Mouse (Mus musculus): ENCODE results near the gene Rbm15b. TPM values are rescaled to one million over a fixed set of nuclear protein-coding genes. Genes with fewer than 3 reads are reported as not detected.
A peak's percentile ranks its signal among the peaks of the same experiment; 100 is the strongest.

Rbm15b gene
- 23.1 and 26.6 TPM in 2 replicates for polyA plus RNA-seq (2014; fragmentation: Nextera tagmentation; extraction: Ambion mirVana)

- DNase-seq (ENCODE audit: low spot score) (peak; percentile 98), ATAC-seq (ENCODE audit: insufficient number of reproducible peaks, low FRiP score, low TSS enrichment, low read depth) (peak; percentile 75)
- 3% methylated on average over 82 of the region's 101 CpGs for WGBS
- Histone ChIP-seq H3K4me1 (ENCODE audit: control insufficient read depth, insufficient read depth, low read length) (peaks cover 37% of the 10 kb centered on the region), H3K4me3 (ENCODE audit: low read depth, low read length) (peak within 1 kb of the TSS; percentile 97), H3K9ac (ENCODE audit: low read length) (peak within 1 kb of the TSS; percentile 99), H3K27ac (replicated peaks; ENCODE audit: low read depth, low read length) (peak within 1 kb of the TSS; percentile 83), H3K36me3 (ENCODE audit: control insufficient read depth, insufficient read depth, low read length) (peaks cover 17% of the 10 kb centered on the region), H3K27me3 (ENCODE audit: control insufficient read depth, insufficient read depth, low read length) (no peaks in the 10 kb centered on the region), H3K9me3 (ENCODE audit: control insufficient read depth, low read length) (no peaks in the 10 kb centered on the region), H3K4me2 (ENCODE audit: low read depth, severe bottlenecking) (peak within 1 kb of the TSS; percentile 98)
Observed at GRCm38 (mm10) chr9:106886828-106887702, at the start of gene Rbm15b. TSS of gene Rbm15b (minus strand) at chr9:106887428.

GRCm38 (mm10) chr9:106934998-106935397, 47.8 kb upstream of the Rbm15b start:
- no peaks in the 10 kb centered on the region for H3K9me3 ChIP-seq (ENCODE audit: control insufficient read depth, low read length)
- H3K4me2 ChIP-seq (ENCODE audit: low read depth, severe bottlenecking), result no peak overlapping the region
- H3K36me3 ChIP-seq (ENCODE audit: control insufficient read depth, insufficient read depth, low read length), result no peaks in the 10 kb centered on the region
- H3K4me3 ChIP-seq (ENCODE audit: low read depth, low read length), result no peak overlapping the region
- no peak for ATAC-seq (ENCODE audit: insufficient number of reproducible peaks, low FRiP score, low TSS enrichment, low read depth)
- H3K9ac ChIP-seq (ENCODE audit: low read length), result no peak overlapping the region
- H3K4me1 ChIP-seq (ENCODE audit: control insufficient read depth, insufficient read depth, low read length), result no peaks in the 10 kb centered on the region
- no peaks in the 10 kb centered on the region for H3K27me3 ChIP-seq (ENCODE audit: control insufficient read depth, insufficient read depth, low read length)
- 97% methylated on average over 1 of the region's 1 CpGs for WGBS
- no peak for DNase-seq (ENCODE audit: low spot score)
- no peak overlapping the region for H3K27ac ChIP-seq (replicated peaks; ENCODE audit: low read depth, low read length)

- Histone ChIP-seq H3K27ac (replicated peaks; ENCODE audit: low read depth, low read length) (no peak overlapping the region), H3K36me3 (ENCODE audit: control insufficient read depth, insufficient read depth, low read length) (no peaks in the 10 kb centered on the region), H3K4me2 (ENCODE audit: low read depth, severe bottlenecking) (no peak overlapping the region), H3K4me3 (ENCODE audit: low read depth, low read length) (no peak overlapping the region), H3K9ac (ENCODE audit: low read length) (no peak overlapping the region), H3K4me1 (ENCODE audit: control insufficient read depth, insufficient read depth, low read length) (0 out of 2 replicates have a peak, but pooled peaks cover 2% of the 10 kb centered on the region), H3K27me3 (ENCODE audit: control insufficient read depth, insufficient read depth, low read length) (no peaks in the 10 kb centered on the region), H3K9me3 (ENCODE audit: control insufficient read depth, low read length) (no peaks in the 10 kb centered on the region)
- DNase-seq (ENCODE audit: low spot score) (no peak), ATAC-seq (ENCODE audit: insufficient number of reproducible peaks, low FRiP score, low TSS enrichment, low read depth) (no peak)
- WGBS, result 82% methylated on average over 6 of the region's 6 CpGs
Observed at GRCm38 (mm10) chr9:106914878-106915277, 27.6 kb upstream of the Rbm15b start.

- ATAC-seq (ENCODE audit: insufficient number of reproducible peaks, low FRiP score, low TSS enrichment, low read depth) (no peak), DNase-seq (ENCODE audit: low spot score) (no peak)
- Histone ChIP-seq H3K27ac (replicated peaks; ENCODE audit: low read depth, low read length) (no peak overlapping the region), H3K36me3 (ENCODE audit: control insufficient read depth, insufficient read depth, low read length) (no peaks in the 10 kb centered on the region), H3K9ac (ENCODE audit: low read length) (no peak overlapping the region), H3K4me2 (ENCODE audit: low read depth, severe bottlenecking) (no peak overlapping the region), H3K4me1 (ENCODE audit: control insufficient read depth, insufficient read depth, low read length) (0 out of 2 replicates have a peak, but pooled peaks cover 2% of the 10 kb centered on the region), H3K27me3 (ENCODE audit: control insufficient read depth, insufficient read depth, low read length) (no peaks in the 10 kb centered on the region), H3K4me3 (ENCODE audit: low read depth, low read length) (no peak overlapping the region), H3K9me3 (ENCODE audit: control insufficient read depth, low read length) (no peaks in the 10 kb centered on the region)
- WGBS, result 19% methylated on average over 1 of the region's 1 CpGs
Observed at GRCm38 (mm10) chr9:106913759-106914158, 26.5 kb upstream of the Rbm15b start.

DNA sequence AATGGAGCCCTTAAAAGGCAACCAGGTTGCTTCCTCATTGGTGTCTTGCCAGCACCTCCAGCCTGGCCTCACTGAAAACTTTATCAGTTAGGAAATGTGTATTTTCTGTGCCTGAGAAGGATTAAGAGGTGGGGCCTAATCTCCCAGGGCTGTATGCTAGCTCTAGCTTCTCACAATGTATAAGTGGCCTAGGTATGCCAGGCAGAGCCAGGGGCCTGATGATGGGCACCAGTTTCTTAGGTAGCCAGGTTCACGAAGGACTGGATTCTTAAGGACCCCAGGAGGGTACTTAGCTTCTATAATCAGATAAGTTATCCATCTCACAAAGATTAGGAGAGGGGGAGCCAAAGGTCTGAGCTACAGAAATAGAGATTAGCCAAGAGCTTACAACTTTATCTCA, 24.4 kb upstream of the Rbm15b start:
- Histone ChIP-seq H3K27ac (replicated peaks; ENCODE audit: low read depth, low read length) (no peak overlapping the region), H3K4me2 (ENCODE audit: low read depth, severe bottlenecking) (no peak overlapping the region), H3K4me1 (ENCODE audit: control insufficient read depth, insufficient read depth, low read length) (0 out of 2 replicates have a peak, but pooled peaks cover 2% of the 10 kb centered on the region), H3K9ac (ENCODE audit: low read length) (no peak overlapping the region), H3K36me3 (ENCODE audit: control insufficient read depth, insufficient read depth, low read length) (no peaks in the 10 kb centered on the region), H3K9me3 (ENCODE audit: control insufficient read depth, low read length) (no peaks in the 10 kb centered on the region), H3K4me3 (ENCODE audit: low read depth, low read length) (no peak overlapping the region), H3K27me3 (ENCODE audit: control insufficient read depth, insufficient read depth, low read length) (no peaks in the 10 kb centered on the region)
- DNase-seq (ENCODE audit: low spot score) (no peak), ATAC-seq (ENCODE audit: insufficient number of reproducible peaks, low FRiP score, low TSS enrichment, low read depth) (no peak)
- 79% methylated on average over 1 of the region's 1 CpGs for WGBS

- Histone ChIP-seq H3K4me2 (ENCODE audit: low read depth, severe bottlenecking) (no peak overlapping the region), H3K4me3 (ENCODE audit: low read depth, low read length) (no peak overlapping the region), H3K27ac (replicated peaks; ENCODE audit: low read depth, low read length) (0 out of 2 replicates have a peak overlapping the region, but pooled peaks have one; percentile 15), H3K4me1 (ENCODE audit: control insufficient read depth, insufficient read depth, low read length) (0 out of 2 replicates have a peak, but pooled peaks cover 2% of the 10 kb centered on the region), H3K36me3 (ENCODE audit: control insufficient read depth, insufficient read depth, low read length) (no peaks in the 10 kb centered on the region), H3K9ac (ENCODE audit: low read length) (no peak overlapping the region), H3K27me3 (ENCODE audit: control insufficient read depth, insufficient read depth, low read length) (no peaks in the 10 kb centered on the region), H3K9me3 (ENCODE audit: control insufficient read depth, low read length) (no peaks in the 10 kb centered on the region)
- DNase-seq (ENCODE audit: low spot score) (no peak), ATAC-seq (ENCODE audit: insufficient number of reproducible peaks, low FRiP score, low TSS enrichment, low read depth) (no peak)
- WGBS, result 27% methylated on average over 5 of the region's 5 CpGs
Observed at GRCm38 (mm10) chr9:106908715-106909114, 21.5 kb upstream of the Rbm15b start.

GRCm38 (mm10) chr9:106908174-106908573, 20.9 kb upstream of the Rbm15b start:
- no peak overlapping the region for H3K4me3 ChIP-seq (ENCODE audit: low read depth, low read length)

GRCm38 (mm10) chr9:106906597-106906996, 19.4 kb upstream of the Rbm15b start:
- ATAC-seq (ENCODE audit: insufficient number of reproducible peaks, low FRiP score, low TSS enrichment, low read depth), result no peak
- 87% methylated on average over 8 of the region's 8 CpGs for WGBS

More at GRCm38 (mm10) chr9:106908174-106908573, 20.9 kb upstream of the Rbm15b start:
- Histone ChIP-seq H3K27me3 (ENCODE audit: control insufficient read depth, insufficient read depth, low read length) (no peaks in the 10 kb centered on the region), H3K4me1 (ENCODE audit: control insufficient read depth, insufficient read depth, low read length) (0 out of 2 replicates have a peak, but pooled peaks cover 2% of the 10 kb centered on the region), H3K36me3 (ENCODE audit: control insufficient read depth, insufficient read depth, low read length) (no peaks in the 10 kb centered on the region), H3K9ac (ENCODE audit: low read length) (no peak overlapping the region), H3K27ac (replicated peaks; ENCODE audit: low read depth, low read length) (no peak overlapping the region), H3K9me3 (ENCODE audit: control insufficient read depth, low read length) (no peaks in the 10 kb centered on the region), H3K4me2 (ENCODE audit: low read depth, severe bottlenecking) (no peak overlapping the region)
- DNase-seq (ENCODE audit: low spot score) (no peak), ATAC-seq (ENCODE audit: insufficient number of reproducible peaks, low FRiP score, low TSS enrichment, low read depth) (no peak)
- WGBS, result 83% methylated on average over 3 of the region's 3 CpGs

More at GRCm38 (mm10) chr9:106906597-106906996, 19.4 kb upstream of the Rbm15b start:
- H3K9ac ChIP-seq (ENCODE audit: low read length), result no peak overlapping the region
- H3K4me3 ChIP-seq (ENCODE audit: low read depth, low read length), result no peak overlapping the region
- 0 out of 2 replicates have a peak, but pooled peaks cover 2% of the 10 kb centered on the region for H3K4me1 ChIP-seq (ENCODE audit: control insufficient read depth, insufficient read depth, low read length)
- H3K27me3 ChIP-seq (ENCODE audit: control insufficient read depth, insufficient read depth, low read length), result no peaks in the 10 kb centered on the region
- no peak overlapping the region for H3K4me2 ChIP-seq (ENCODE audit: low read depth, severe bottlenecking)
- no peak for DNase-seq (ENCODE audit: low spot score)
- no peaks in the 10 kb centered on the region for H3K9me3 ChIP-seq (ENCODE audit: control insufficient read depth, low read length)
- H3K36me3 ChIP-seq (ENCODE audit: control insufficient read depth, insufficient read depth, low read length), result no peaks in the 10 kb centered on the region
- no peak overlapping the region for H3K27ac ChIP-seq (replicated peaks; ENCODE audit: low read depth, low read length)

Data from limb, embryonic 11.5 days (tissue).